In the genomic region with DNA sequence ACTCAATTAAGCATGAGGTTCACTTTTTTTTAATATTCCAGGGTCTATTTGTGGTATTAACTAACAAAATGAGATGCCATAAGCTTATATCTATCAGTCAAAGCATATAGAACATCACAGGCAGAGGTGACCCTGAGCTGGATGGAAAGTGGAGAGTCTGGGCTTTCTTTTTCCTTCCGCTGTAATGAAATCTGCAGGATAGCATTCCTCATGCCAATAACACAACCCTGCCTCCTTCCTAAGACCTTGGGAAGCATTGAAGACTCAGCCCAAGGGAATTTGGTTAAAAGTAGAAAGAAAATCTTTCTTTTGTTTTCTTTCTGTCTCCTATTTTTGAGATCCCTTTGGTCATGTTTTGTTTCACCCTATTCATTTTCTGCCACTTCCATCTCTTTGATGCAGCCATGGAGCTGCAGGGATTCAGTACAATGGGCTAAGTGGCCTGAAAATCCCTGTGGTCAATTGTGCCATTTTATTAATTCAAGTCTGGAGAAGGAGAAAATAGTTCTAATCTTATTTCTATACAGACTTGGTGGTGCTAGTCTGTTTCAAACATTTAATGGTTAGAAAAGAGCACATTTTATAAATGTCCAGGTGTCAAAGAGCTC, we compare ENCODE assay signal across 17 mouse cellular contexts.
"Had no signal": no experiment of that assay in that cellular context is flagged by ENCODE, and none has a peak within 500 bp of the region (broad histone marks: within the 10 kb centered on the region; RNA-seq: fewer than 3 reads in every experiment).

No protein-coding gene starts in this region.

- H3K4me1 ChIP-seq: neural tube, embryonic 13.5 days; neural tube, embryonic 15.5 days had no signal

- ATAC-seq: midbrain, embryonic 13.5 days had no signal

- H3K27ac ChIP-seq: liver, embryonic 14.5 days; midbrain, embryonic 13.5 days; neural tube, embryonic 13.5 days; neural tube, embryonic 15.5 days had no signal

- H3K9ac ChIP-seq: liver, embryonic 14.5 days; lung, embryonic 14.5 days; midbrain, embryonic 13.5 days; neural tube, embryonic 13.5 days; neural tube, embryonic 15.5 days had no signal

- H3K9me3 ChIP-seq: midbrain, embryonic 13.5 days; neural tube, embryonic 13.5 days; neural tube, embryonic 15.5 days had no signal

- H3K27me3 ChIP-seq: midbrain, embryonic 13.5 days; neural tube, embryonic 13.5 days; neural tube, embryonic 15.5 days had no signal

- H3K36me3 ChIP-seq: midbrain, embryonic 13.5 days; neural tube, embryonic 13.5 days; neural tube, embryonic 15.5 days had no signal

- DNase-seq: lung, adult 18-20 months; lung, embryonic 14.5 days; lung, postnatal 10 days; lung, postnatal 4 days; retina, postnatal 1 day; right cerebral cortex, adult 18-20 months; right cerebral cortex, postnatal 25 days; right cerebral cortex, postnatal 4 days; spleen, adult 18-20 months; thymus, adult 18-20 months; thymus, postnatal 14 days; thymus, postnatal 36 days had no signal

- H3K4me3 ChIP-seq: midbrain, embryonic 13.5 days; myocyte; neural tube, embryonic 13.5 days; neural tube, embryonic 15.5 days had no signal

- H3K4me2 ChIP-seq: lung, embryonic 14.5 days; midbrain, embryonic 13.5 days; neural tube, embryonic 13.5 days; neural tube, embryonic 15.5 days had no signal
